Mouse (Mus musculus) inflammation-experienced regulatory T-cells, adult 6 months (primary cell): Measurements from ENCODE around the gene Filip1l. TPM values are rescaled to one million over a fixed set of nuclear protein-coding genes. Genes with fewer than 3 reads are reported as not detected.

ENCODE experiments used
- ATAC-seq: one replicate; pipeline ENCODE4 v1.8.0; 2017
- polyA plus RNA-seq, 3 experiments: library from polyadenylated mRNA; unstranded; fragments of 100-300 nt; shearing (Covaris generic); gene quantifications; one replicate each; pipeline ENCODE4 v1.2.1; 2017

Filip1l gene
- polyA plus RNA-seq, 3 experiments from 2014 or later: 7.9 to 20.4 (median 17.6) TPM

DNA sequence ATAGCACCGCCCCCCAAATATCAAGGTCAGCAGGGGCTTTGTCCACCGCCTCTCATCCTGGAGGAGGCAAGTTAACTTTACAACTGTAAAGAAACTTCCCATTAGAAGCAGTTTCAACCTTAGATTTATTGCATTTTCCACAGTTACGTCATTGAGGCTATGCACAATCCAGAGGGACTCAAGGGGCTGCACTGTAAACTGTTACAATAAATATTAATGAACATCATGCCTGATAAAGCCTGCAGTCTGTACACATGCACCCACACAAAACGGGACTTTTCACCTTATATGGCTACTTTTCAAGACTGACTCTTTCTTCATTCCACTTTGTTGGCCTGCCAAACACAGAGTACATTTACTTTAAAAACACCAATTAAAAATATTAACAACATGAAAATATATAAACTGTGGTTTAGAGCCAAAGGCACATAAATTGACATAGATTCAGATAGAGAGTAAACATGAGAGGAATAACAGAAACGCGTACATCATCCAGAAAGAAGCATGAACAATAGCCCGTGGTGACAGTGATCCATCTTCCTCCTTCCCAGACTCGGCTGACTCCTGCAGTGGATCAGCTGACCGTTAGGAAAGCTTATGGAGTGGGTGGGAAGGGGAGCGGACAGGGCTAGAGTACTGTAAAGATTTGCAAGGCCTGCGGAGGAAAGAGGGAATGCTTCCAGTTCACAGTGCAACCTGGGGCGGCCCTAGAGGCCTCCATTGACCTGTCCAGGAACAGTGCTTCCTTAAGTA, 131.3 kb downstream of the Filip1l start:
- no peak for ATAC-seq

DNA sequence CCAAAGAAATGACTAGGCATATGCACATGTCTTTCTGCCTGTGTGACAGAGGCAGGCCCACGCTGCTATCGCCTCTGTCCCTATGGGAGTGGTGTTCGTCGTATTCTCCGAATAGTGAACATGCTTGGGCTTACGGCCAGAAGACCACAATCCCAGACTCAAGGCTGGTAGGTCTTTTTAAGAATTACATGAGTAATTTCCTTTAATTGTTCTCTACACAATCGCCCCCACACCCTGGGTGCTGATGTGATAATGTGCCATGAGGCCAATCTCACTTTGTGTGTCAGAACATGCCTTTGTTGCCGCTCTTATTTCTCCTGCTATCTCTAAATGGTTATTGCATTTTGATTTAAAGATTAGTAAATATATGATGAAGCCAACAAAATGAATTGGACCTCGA, 132.4 kb downstream of the Filip1l start:
- no peak for ATAC-seq

DNA sequence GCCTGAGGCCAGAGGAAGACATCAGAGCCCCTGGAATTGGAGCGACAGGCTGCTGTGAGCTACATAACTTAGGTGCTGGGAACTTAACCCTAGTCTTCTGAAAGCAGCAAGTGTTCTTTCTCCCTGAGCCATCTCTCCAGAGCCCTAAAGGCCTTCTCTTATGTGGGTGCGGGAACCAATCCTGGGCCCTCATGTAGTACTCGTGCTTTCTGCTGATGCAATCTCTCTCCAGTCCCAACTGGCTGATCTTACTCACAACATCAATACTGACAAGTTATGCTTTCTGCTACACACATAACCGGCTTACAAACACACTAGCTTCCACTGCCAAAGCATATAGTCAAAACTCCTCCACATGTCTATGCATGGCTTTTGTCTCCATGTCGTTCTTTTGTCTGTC, 133.4 kb downstream of the Filip1l start:
- no peak for ATAC-seq

DNA sequence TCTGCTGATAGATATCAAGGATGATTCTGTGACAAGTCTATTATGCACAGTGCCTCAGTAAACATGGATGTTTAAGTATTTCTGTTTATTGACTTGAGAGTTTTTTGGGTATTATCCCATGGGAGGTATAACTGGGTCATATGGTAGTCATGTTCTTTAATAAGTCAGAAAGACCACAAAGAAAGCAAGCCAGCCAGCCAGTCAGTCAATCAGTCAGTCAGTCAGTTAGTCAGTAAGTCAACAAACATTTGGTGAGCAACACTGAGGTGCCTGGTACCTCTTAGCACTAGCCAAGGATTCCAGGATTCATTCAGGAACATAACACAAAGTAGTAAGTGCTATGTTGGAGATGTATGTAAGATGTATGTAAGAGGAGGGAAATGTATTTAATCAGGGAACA, 135.8 kb downstream of the Filip1l start:
- ATAC-seq: no peak

DNA sequence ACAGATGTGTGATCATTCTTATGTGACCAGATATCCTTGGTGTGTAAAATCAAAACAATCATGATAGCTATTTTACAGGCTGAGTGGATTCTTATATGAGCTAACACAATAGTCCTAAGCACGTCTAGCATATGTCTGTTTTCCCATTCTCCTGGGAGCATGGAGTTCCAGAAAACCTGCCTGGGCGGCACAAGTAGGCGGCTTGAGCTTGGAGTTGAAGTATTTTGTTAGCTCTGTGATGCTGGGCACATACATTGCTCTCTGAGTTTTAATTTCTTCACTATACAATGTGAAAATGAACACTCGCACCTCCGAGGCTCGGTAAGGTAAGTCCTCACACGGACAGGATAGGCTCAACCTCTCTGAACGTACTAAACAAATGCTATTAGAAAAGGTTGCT, 137.8 kb downstream of the Filip1l start:
- no peak for ATAC-seq

DNA sequence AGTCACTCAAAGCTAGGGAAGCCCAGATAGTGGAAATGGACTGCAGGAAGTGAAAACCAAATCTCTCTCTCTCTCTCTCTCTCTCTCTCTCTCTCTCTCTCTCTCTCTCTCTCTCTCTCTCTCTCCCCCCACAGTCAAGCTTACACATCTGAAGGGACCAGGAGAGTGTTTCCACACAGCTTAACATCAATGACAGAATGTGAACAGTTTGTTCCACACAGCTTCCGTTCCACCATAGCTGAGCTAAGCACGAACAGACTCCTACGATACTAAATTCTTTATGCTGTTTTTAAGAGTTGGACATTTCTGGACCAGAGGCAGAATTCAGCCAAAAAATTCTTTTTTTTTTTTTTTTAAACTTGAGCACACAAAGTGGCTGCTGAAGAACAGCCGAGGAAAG, 139.0 kb downstream of the Filip1l start:
- ATAC-seq: peak; percentile 61

DNA sequence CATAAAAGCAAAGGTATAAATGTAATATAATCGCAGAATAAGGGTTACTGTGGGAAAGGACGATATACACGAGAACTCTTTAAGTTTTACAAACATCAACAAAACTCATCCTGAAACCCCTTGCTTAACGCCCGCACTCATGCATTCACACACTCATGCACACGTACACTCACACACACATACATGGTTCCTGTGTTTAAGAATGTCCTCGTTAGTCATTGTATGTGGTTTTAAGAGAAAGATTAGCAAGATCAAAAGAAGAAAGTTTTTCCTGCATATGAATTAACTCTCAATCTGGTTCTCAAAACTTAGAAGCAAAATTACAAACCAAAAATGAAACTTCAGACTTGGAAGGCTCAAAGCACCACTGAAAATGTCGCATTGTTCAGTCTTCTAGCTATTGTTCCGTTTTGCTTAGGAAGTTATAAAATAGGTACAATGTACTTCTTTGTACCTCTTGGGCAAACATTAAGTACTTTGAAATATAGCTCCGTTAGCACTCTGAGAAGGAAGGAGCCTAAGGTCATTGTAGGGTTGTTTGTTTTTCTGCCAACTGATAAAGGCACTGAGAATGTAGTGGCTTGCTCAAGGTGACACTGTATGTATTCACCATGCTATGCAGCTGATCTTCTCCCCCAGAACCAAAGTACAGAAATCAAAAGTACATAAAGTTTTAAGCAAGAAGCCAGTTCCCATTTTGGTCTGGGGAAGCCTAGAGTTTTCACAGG, 142.7 kb downstream of the Filip1l start:
- ATAC-seq: peak; percentile 79

DNA sequence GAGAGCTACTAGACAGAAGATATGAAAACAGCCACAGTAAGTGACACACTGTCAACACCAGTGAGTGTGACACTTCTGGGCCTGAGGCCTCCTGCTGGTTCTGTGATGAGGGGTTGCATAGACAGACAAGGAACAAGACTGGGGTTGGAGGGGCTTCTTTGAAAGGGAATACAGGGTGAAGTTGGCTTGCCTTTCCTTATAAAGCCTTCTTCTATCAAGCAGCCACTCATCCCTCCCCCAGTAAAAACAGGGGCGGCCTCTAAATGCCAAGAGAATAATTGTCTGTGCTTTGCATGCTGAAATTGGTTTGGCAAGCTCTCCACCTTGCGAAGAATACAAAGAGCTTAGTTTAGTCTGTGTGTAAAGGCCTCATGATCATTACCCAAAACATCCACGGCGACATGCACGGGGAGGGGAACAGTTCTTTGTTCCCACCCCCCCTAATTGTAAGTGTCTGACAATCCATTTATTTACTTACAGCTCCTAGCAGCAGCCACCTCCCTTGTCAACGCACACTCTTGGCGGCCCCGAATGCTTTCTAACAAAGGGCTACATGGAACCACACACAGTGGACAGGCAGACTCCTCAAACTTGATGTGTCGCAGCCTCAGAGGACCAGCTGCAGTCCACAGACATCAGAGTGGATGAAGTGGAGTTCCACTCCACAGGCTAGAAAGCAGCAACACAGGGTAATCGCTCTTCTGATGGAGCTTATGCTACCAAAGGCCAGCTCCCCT, 143.7 kb downstream of the Filip1l start:
- no peak for ATAC-seq

DNA sequence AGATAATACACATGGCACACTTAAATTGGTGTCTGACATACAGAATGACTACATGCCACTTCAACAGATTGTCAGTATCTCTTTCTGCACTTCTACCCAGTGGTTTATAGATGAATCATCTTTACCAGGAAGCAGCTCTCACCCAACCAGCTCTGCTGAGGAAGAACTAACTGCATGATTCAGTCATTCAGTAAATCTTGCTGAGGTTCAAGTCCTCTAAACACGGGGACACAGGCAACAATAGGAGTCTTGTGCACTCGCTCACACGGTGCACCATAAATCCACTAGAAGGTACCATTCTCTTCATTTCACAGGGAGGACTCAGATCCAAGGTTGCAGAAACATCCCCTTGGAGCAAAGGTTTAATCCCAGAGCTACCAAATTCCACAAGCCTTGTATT, 148.0 kb downstream of the Filip1l start:
- ATAC-seq: peak; percentile 81

DNA sequence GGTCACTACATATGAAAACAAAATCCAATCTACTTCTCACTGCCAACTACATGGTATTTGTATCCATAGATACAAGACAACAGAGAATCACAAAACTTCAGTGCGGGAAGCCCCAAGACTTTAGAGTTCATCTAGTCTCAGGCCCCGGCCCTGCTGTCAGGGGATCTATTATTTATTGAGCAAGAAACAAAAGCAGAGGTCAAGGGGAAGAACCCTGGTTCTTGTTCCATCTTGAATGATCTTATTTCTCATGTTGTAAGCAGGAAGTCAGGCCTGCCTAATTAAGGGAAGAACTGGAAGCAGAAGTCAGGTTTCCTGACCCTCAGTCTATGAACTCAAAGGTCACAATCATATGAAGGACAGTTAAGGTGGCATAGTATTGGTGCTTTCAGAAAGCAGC, 149.3 kb downstream of the Filip1l start:
- no peak for ATAC-seq

DNA sequence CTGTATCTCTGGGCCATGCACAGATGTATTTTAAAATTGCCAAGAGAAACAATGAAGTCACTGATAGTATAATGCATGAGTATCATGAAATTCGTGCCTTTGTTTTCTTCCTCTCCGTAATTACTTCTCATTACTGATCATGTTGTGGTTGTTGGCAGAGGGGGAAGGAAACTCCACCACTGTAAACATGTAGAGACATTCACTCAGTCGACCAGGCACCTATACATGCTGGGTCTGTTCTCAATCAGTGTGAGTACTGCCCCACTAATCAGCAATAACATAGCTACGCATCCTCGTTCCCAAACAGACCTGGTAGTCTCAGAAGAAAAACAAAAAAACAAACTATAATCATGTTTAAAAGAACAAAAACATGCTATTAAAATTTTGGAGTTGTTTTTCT, 149.9 kb downstream of the Filip1l start:
- no peak for ATAC-seq

DNA sequence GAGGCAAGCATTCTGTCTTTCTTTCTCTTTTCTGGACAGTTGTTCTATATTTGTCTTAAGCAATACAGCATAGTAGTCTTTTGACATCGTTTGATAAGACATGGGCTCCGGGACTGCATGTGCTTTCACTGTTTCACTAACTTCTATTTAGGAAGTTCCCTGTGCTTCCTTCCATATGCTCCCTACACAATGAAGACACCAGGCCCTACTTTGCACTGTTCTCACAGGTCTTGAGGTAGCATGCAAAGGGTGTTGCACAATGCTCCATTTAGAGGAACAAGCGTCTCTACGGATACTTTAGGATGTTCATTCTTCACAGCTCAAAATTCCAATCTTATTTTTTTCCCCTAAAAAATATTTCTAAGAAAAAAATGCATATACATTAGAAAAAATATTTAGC, 151.8 kb downstream of the Filip1l start:
- no peak for ATAC-seq

DNA sequence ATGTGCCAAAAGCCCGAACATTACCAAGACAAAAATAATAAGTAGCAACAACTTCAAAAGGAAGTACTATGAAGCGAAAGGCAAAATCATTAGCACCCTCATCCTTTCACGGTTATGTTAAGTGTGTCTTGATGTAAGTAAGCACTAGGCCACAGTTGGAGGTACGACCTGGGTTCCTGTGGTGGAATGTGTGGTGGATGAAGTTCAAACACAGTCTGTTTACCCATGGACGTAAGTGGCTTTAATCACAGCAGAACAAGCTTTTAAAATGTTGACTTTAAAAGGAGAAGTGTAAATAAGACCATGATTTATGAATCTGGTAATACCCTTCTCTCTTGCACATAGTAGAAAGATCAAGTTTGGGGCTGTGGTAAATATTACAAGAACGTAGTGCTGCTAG, 153.2 kb downstream of the Filip1l start:
- ATAC-seq: no peak

DNA sequence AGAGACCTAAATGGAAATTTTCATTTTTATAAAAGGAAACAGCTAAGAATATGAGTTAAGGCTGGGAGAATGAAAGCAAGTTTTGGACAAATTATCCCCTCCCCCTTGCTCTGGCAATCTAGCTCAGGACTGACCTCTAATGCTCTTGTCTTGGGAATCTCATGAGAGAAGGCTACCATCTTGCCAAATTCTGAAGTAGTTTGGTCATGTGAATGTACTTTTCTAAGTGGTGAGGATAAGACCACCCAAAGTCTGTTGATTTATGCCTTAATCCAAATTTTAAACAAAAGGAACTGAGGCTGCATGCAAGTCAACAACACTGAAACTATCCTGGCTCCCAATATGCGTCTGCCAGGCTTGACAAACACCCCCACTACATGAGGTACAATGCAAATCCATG, 155.5 kb downstream of the Filip1l start:
- no peak for ATAC-seq

DNA sequence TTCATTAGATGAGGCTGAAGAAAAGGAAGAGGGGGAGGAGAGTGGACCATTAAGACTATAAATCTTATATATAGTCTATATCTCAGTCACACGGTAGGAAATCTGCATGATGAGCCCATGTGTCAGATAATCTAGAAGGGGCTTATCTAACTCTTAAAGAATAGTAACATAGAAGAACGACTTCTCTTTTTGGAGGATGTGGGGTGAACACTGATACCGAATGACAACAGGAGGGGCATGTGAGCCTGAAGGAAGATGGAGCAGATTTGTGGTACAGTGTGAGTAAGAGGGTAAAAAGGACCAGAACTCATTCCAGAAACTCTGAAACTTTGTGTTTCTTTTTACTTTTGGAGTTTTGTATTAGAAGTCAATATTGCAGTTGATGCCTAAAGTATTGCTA, 156.2 kb downstream of the Filip1l start:
- no peak for ATAC-seq

DNA sequence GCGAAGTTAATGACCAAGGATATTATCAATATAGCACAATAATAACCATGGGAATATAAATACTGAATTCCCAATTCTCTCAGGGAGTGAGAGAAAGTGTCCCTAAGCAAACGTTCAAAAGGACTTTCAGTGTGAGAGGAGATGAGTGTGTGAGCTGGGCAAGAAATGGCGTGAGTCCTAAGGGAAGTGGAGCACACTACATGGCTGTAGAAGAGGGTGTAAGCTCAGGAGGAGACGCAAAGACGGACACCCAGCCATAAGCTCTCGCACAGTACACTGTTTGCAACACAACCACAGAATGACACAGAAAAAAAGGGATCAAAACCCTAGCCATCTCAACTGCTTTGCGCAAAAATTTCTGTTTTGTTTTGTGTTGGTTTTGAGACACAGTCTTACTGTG, 160.7 kb downstream of the Filip1l start:
- ATAC-seq: no peak

DNA sequence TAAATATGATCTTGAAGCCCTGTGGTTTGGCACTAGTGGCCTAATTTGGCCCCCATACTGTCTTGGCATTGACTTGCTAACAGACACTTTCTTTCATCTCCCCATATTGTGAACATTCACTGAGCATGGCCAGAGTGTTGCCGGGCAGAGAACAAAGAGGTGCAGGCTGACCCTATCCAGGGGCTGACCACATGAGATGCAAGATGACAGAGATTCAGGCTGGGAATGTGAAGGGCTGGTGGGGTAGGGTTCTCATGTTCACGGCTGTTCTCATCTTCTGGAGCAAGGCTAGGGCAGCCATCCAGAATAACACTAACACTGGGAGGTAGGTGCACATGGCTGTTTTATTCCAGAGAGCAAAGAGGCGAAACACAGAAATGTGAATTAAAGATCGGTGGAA, 161.5 kb downstream of the Filip1l start:
- no peak for ATAC-seq

DNA sequence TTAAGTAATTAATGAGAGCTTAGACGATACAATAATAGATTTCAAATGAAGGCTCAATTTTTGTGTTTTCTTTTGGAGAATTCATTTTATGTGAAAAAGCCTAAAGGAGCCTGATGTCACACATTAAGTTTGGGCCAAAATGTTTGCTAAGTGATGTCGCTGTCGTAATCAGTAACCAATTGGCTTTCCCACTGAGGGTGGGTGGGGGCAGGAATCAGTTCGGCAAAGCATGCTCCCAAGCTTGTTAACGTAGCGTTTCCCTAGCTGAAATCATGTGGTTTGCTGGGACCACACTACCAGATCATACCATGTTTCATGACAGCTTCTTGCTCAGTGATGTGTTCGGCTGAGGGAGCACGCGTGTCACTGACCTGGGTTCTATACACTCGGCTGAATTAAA, 162.7 kb downstream of the Filip1l start:
- ATAC-seq: no peak

DNA sequence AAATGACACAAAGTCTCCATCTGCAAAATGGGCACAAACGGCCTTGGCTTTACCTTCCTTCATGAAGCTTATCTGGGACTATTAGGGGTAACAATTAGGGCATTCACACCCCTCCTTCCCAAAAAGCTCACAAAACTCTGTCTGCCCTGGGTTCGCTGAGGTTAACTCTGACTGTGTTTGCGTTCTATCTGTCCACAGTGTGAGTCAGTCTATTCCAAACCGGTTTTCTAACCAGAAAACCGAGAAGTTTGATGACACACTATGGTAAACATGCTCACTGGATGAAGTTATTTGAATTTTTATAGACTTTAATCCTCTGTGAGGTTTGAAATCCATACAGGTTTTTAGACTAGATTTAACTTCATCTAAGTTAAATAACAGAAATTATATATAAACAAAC, 172.2 kb downstream of the Filip1l start:
- no peak for ATAC-seq

DNA sequence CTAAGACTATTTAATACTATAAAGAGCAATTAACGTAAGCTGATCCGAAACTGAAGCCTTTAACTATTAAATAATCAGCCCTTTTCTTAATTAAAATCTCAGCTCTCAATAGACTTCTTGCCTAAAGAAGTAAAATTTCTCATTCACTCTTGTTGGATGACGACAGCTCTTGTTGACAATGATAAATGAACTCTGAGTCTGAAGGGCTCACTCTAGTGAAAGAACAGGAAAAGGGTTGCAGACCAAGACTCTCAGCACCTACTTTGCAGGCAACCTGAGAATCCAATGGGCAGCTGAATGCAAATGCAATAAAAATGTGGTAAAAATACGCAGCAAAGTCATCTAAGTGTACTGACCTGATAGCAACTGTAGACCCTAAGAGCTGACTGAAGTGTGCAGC, 172.6 kb downstream of the Filip1l start:
- ATAC-seq: no peak

DNA sequence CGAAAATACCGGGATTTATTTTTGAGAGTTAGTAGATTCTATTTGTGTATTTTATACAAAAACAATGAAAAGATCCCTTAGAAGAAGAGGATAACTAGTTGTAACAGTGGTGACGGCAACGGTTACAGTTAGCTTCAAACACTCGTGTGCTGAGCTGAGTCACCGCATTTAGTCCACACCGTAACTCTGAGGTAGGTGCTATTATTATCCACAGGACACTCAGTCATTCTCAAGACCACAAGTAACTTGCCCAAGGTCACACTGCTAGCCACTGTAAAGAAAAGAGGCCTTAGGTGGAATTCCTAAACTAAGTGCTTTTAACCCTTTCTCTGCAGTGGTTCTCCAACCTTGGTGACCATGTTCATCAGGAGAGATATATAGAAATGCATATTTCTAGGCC, 174.0 kb downstream of the Filip1l start:
- ATAC-seq: no peak

DNA sequence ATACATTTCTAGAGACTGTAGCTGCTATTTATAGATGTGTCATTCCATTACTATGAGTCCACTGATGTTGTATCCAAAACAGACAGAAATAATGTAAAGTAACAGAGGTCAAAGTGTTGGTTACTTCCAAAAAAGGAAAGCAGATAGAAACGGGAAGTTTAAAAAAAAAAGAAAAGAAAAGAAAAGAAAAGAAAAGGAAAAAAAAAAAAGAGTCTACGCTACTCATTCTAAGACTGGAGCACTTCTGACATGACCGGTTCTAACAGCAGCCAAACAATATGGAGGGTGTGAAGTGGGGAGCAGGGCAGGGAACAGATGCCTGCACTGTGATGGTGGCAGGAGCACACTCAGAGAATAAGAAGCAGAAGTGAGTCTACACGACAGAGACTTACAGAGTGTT, 175.6 kb downstream of the Filip1l start:
- ATAC-seq: no peak

DNA sequence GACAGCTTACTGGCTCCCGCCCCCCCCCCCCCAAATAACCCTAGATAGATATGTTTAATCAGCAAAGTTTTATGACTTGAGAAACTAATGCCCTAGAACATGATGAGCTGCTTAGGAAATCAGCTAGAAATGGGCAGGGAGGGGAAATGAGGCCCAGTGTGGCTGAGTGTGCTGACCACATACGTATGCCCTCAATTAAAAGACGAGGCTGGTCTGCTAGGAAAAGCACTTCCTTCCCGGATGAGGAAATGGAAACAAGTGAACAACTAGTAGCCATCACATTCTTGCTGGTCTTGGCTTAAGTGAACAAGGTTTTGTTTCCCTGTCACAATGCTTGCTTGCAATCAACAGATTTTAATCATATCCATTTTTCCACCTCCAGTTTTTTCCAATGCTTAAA, 177.7 kb downstream of the Filip1l start:
- no peak for ATAC-seq

DNA sequence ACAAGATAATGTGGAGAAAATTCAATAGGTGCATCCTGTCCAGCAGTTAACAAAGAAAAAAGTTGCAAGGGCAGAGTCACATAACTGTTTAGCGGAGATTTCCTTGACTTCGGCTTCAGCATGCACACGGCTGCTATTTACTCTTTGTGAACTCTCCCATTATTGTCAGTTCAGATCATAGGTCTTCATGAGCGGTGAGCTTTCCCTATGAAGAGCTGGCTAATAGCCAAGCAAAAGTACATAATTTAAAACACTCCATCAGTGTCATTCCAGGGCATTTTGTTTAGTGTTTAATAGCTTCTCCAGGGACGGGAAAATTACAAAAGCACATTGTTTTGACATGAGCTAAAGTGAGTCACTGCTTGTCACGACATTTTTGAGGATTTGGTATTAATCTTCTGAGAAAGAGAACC, 179.2 kb downstream of the Filip1l start:
- no peak for ATAC-seq
